Mouse (Mus musculus) kidney, postnatal 0 days (tissue): ENCODE results near the gene Gm20605. TPM values are rescaled to one million over a fixed set of nuclear protein-coding genes. Genes with fewer than 3 reads are reported as not detected.
A peak's percentile ranks its signal among the peaks of the same experiment; 100 is the strongest.

Source experiments
- ATAC-seq: fragments of 200-750 bp; cut with Nextera tagmentation; replicated peaks from 2 replicates; pipeline ENCODE4 v1.8.0; 2017; ENCODE audit warnings: low read depth, moderate number of reproducible peaks, moderate TSS enrichment, moderate library complexity; ENCODE audit not compliant: low FRiP score
- DNase-seq: peaks from one replicate; pipeline ENCODE4 v3.0.0-alpha.2; 2016; ENCODE audit warnings: low spot score
- H3K27ac ChIP-seq: fragments of 300-500 bp; sonication (generic); 2 replicates; pipeline ENCODE4 v1.5.1; 2014; ENCODE audit warnings: mild to moderate bottlenecking
- H3K27me3 ChIP-seq: fragments of 300-500 bp; sonication (generic); 2 replicates; pipeline ENCODE4 v1.6.1; 2014; ENCODE audit warnings: low read length, mixed read lengths; ENCODE audit not compliant: insufficient read depth
- H3K36me3 ChIP-seq: fragments of 300-500 bp; sonication (generic); 2 replicates; pipeline ENCODE4 v1.6.1; 2014; ENCODE audit warnings: low read length, mixed read lengths; ENCODE audit not compliant: insufficient read depth
- H3K4me1 ChIP-seq: fragments of 300-500 bp; sonication (generic); replicated peaks from 2 replicates; pipeline ENCODE4 v1.6.1; 2014; ENCODE audit warnings: antibody characterized with exemption, low read length, mixed read lengths; ENCODE audit not compliant: insufficient read depth
- H3K4me2 ChIP-seq: fragments of 300-500 bp; sonication (generic); 2 replicates; pipeline ENCODE4 v1.6.1; 2014; ENCODE audit warnings: mild to moderate bottlenecking, low read length, moderate library complexity, mixed read lengths
- H3K4me3 ChIP-seq: fragments of 300-500 bp; sonication (generic); replicated peaks from 2 replicates; pipeline ENCODE4 v1.5.1; 2014; ENCODE audit warnings: low read depth, low read length
- H3K9ac ChIP-seq: fragments of 300-500 bp; sonication (generic); 2 replicates; pipeline ENCODE4 v1.6.1; 2014; ENCODE audit warnings: low read depth, low read length
- H3K9me3 ChIP-seq: fragments of 300-500 bp; sonication (generic); replicated peaks from 2 replicates; pipeline ENCODE4 v1.6.1; 2016; ENCODE audit warnings: low read length, inconsistent platforms, mixed read lengths
- CTCF ChIP-seq: IDR thresholded peaks from 2 replicates; pipeline ENCODE4 v1.5.1; 2016; ENCODE audit warnings: antibody characterized with exemption, low read depth, mild to moderate bottlenecking, moderate library complexity
- WGBS: fragments of 180-500 bp; shearing (Covaris S2); extraction: QIAGEN DNeasy Blood & Tissue Kit; methylation state at CpG from one replicate; pipeline ENCODE4 v1.1.7; 2014; 5-methylcytosine and 5-hydroxymethylcytosine counted together
- polyA plus RNA-seq: library from polyadenylated mRNA; unstranded; fragments of >200 nt; fragmentation: Nextera tagmentation; extraction: Ambion mirVana; gene quantifications from 2 replicates; pipeline ENCODE4 v1.2.1, GENCODE M21; 2015

Gm20605 gene
- polyA plus RNA-seq, 1 experiment from 2014 or later = 5.3 TPM

GRCm38 (mm10) chr5:137670240-137670639 is 41.3 kb downstream of the Gm20605 start:
- Histone ChIP-seq H3K4me2 (no peak overlapping the region), H3K9me3 (no peaks in the 10 kb centered on the region), H3K27me3 (no peaks in the 10 kb centered on the region), H3K36me3 (peaks cover 12% of the 10 kb centered on the region; the same call in 1 of the 2 replicates), H3K4me1 (peaks cover 14% of the 10 kb centered on the region; the same call in 1 of the 2 replicates), H3K9ac (no peak overlapping the region), H3K4me3 (no peak overlapping the region), H3K27ac (0 out of 2 replicates have a peak overlapping the region, but pooled peaks have one; percentile 66)
- 79% methylated on average over 1 of the region's 1 CpGs for WGBS
- no peak for ATAC-seq
- no peak for DNase-seq
- peak; percentile 62 for TF ChIP-seq CTCF

- Histone ChIP-seq H3K27me3 (no peaks in the 10 kb centered on the region), H3K4me3 (no peak overlapping the region), H3K9ac (peak overlapping the region; percentile 28; the same call in 1 of the 2 replicates), H3K27ac (peak overlapping the region; percentile 88), H3K4me1 (peaks cover 14% of the 10 kb centered on the region; the same call in 1 of the 2 replicates), H3K36me3 (peaks cover 5% of the 10 kb centered on the region; the same call in 1 of the 2 replicates), H3K4me2 (no peak overlapping the region), H3K9me3 (no peaks in the 10 kb centered on the region)
- no peak; the same call in 1 of the 2 replicates for TF ChIP-seq CTCF
- 8% methylated on average over 9 of the region's 9 CpGs for WGBS
- DNase-seq (peak; percentile 83), ATAC-seq (peak; percentile 88)
These were observed 42.7 kb downstream of the Gm20605 start for GRCm38 (mm10) chr5:137671443-137672240.

DNA sequence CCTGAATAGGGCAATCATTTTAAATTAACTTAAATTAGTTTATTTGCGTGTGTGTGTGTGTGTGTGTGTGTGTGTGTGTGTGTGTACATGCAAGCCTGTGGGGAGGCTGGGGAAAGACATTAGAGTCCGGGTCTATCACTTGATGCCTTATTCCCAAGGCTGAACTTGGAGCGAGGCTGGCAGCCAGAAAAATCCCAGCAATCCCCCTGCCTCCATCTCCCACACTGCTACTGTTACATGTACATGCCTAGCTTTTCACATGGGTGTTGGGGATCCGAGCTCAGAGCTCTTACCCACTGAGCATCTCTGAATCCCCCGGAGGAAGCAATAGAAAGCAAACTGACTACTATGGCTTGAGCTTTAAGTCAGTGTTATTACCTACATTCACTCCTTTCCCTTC is 43.4 kb downstream of the Gm20605 start:
- Histone ChIP-seq H3K36me3 (no peaks in the 10 kb centered on the region), H3K27me3 (no peaks in the 10 kb centered on the region), H3K4me2 (no peak overlapping the region), H3K4me3 (no peak overlapping the region), H3K27ac (peak overlapping the region; percentile 88), H3K9ac (no peak overlapping the region), H3K9me3 (no peaks in the 10 kb centered on the region), H3K4me1 (peaks cover 14% of the 10 kb centered on the region; the same call in 1 of the 2 replicates)
- no peak for TF ChIP-seq CTCF
- DNase-seq (no peak), ATAC-seq (no peak)
- 68% methylated on average over 5 of the region's 5 CpGs for WGBS

DNA sequence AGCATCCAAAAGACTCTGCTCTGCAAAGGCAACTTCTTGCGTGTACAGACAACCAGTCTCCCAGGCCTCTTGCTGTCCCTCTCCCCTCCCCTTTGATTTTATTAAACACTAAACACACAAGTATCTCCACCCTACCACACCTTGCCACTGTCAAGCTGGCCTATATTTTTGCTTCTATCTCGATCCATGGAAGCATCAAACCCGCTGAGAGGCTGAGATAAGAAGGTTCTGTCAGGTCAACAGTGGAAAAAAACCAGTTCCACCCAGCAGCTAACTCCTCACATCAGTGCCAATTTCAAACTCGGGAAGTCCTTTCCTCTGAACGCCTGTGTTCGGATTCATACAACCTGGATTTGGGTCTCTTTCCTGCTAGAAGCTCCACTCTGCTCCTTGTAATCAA is 44.0 kb downstream of the Gm20605 start:
- H3K27ac ChIP-seq = no peak overlapping the region
- H3K4me2 ChIP-seq = no peak overlapping the region
- 86% methylated on average over 6 of the region's 6 CpGs for WGBS
- no peaks in the 10 kb centered on the region for H3K36me3 ChIP-seq
- no peak overlapping the region for H3K9ac ChIP-seq
- H3K27me3 ChIP-seq = no peaks in the 10 kb centered on the region
- no peaks in the 10 kb centered on the region for H3K9me3 ChIP-seq
- peaks cover 14% of the 10 kb centered on the region; the same call in 1 of the 2 replicates for H3K4me1 ChIP-seq
- no peak overlapping the region for H3K4me3 ChIP-seq
- no peak for DNase-seq
- no peak for ATAC-seq
- no peak for TF ChIP-seq CTCF

DNA sequence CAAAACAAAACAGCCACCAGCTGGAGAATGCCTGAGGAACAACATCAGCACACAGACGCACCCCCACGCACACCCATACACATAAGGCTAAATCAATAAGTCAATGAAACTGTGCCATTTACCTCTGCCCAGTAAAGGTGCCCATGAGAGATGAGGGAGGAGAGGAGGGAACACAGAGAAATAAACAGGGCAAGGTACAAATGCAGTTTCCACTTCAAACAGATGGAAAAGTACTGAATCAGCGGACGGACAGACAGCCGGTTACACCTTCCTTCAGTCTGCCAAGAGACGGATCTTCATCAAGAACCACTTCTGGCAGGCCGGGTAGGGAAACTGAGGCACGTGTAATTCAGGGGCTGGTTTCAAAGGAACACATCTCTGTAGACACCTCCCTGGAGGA is 45.8 kb downstream of the Gm20605 start:
- no peak for DNase-seq

GRCm38 (mm10) chr5:137677859-137678258 is 48.9 kb downstream of the Gm20605 start:
- 97% methylated on average over 8 of the region's 8 CpGs for WGBS
- no peak for DNase-seq
- TF ChIP-seq CTCF = no peak
- Histone ChIP-seq H3K9ac (no peak overlapping the region), H3K4me3 (no peak overlapping the region), H3K9me3 (no peaks in the 10 kb centered on the region), H3K27me3 (no peaks in the 10 kb centered on the region), H3K27ac (no peak overlapping the region), H3K4me1 (no peaks in the 10 kb centered on the region), H3K36me3 (no peaks in the 10 kb centered on the region), H3K4me2 (no peak overlapping the region)
- no peak for ATAC-seq

More for the DNA sequence above, 45.8 kb downstream of the Gm20605 start:
- no peak overlapping the region for H3K4me3 ChIP-seq
- no peaks in the 10 kb centered on the region for H3K27me3 ChIP-seq
- H3K4me2 ChIP-seq = no peak overlapping the region
- no peak overlapping the region for H3K27ac ChIP-seq
- peaks cover 14% of the 10 kb centered on the region; the same call in 1 of the 2 replicates for H3K4me1 ChIP-seq
- no peak overlapping the region for H3K9ac ChIP-seq
- no peaks in the 10 kb centered on the region for H3K36me3 ChIP-seq
- WGBS = 90% methylated on average over 8 of the region's 8 CpGs
- ATAC-seq = no peak
- TF ChIP-seq CTCF = no peak
- H3K9me3 ChIP-seq = no peaks in the 10 kb centered on the region
